Mouse (Mus musculus) liver, embryonic 14.5 days (tissue): ENCODE results near the gene Ttl.

Experiments
- CTCF ChIP-seq: IDR thresholded peaks from 2 replicates; pipeline ENCODE4 v1.5.1; 2016; ENCODE audit warnings: antibody characterized with exemption, low read depth, control low read depth
- EP300 ChIP-seq: IDR thresholded peaks from 2 replicates; pipeline ENCODE4 v1.6.1; 2016; ENCODE audit warnings: antibody characterized with exemption, low read depth

DNA sequence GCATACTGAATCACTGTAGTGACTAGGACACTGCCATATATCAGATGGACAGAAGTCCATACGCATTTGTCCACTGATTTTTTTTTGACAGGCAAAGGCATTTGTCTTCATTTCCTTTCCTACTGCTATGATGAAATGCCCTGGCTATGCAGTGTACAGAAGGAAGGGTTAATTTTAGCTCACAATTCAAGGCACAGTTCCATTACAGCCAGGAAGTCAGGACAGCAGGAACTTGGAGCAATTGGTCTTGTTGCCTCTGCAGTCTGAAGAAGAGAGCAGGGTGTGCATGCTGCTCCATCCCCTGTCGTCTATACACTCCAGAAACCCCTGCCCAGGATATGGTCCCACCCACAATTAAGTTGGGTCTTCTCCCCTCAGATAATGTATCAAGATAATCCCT lies 13.5 kb downstream of the Ttl start:
- TF ChIP-seq CTCF (no peak), EP300 (no peak)
